Mouse (Mus musculus): ENCODE measurements around the gene Amdhd2. TPM values are rescaled to one million over a fixed set of nuclear protein-coding genes. Genes with fewer than 3 reads are reported as not detected.
A peak's percentile ranks its signal among the peaks of the same experiment; 100 is the strongest.

Amdhd2 gene
- total and polyA plus RNA-seq, 3 experiments: 9.0 to 17.7 (median 10.2) TPM

- Histone ChIP-seq H3K4me3 (no peak overlapping the region), H3K27me3 (ENCODE audit: control insufficient read depth, insufficient read depth, low read length) (no peaks in the 10 kb centered on the region), H3K9ac (ENCODE audit: low read depth, low read length) (no peak overlapping the region), H3K36me3 (ENCODE audit: control insufficient read depth, insufficient read depth, low read length) (no peaks in the 10 kb centered on the region), H3K79me2 (replicated peaks; ENCODE audit: control insufficient read depth, insufficient read depth, low read length) (no peaks in the 10 kb centered on the region), H3K4me1 (ENCODE audit: control insufficient read depth, insufficient read depth, low read length) (peaks cover under 1% of the 10 kb centered on the region; the same call in 1 of the 2 replicates), H3K27ac (no peak overlapping the region)
- no peak for DNase-seq
- TF ChIP-seq CTCF (IDR thresholded peaks at IDR 0.05): no peak
- no peak for TF ChIP-seq EP300 (IDR thresholded peaks at IDR 0.05; ENCODE audit: insufficient read depth, low read depth, low read length)
- no peak for TF ChIP-seq POLR2A (IDR thresholded peaks at IDR 0.05; ENCODE audit: insufficient read depth, low read depth, low read length)
- WGBS: 91% methylated on average over 4 of the region's 4 CpGs
- intact Hi-C loops (cut with DNase I): no loop called here
Observed at GRCm38 (mm10) chr17:24157526-24157925, 6.0 kb downstream of the Amdhd2 start.

- H3K4me1 ChIP-seq (ENCODE audit: control insufficient read depth, insufficient read depth, low read length): peaks cover 2% of the 10 kb centered on the region
- H3K27ac ChIP-seq: no peak overlapping the region
- intact Hi-C loops (cut with DNase I): no loop called here
- DNase-seq: no peak
- WGBS: 92% methylated on average over 6 of the region's 6 CpGs
- no peaks in the 10 kb centered on the region for H3K79me2 ChIP-seq (replicated peaks; ENCODE audit: control insufficient read depth, insufficient read depth, low read length)
- no peak overlapping the region for H3K9ac ChIP-seq (ENCODE audit: low read depth, low read length)
- H3K27me3 ChIP-seq (ENCODE audit: control insufficient read depth, insufficient read depth, low read length): no peaks in the 10 kb centered on the region
- H3K36me3 ChIP-seq (ENCODE audit: control insufficient read depth, insufficient read depth, low read length): no peaks in the 10 kb centered on the region
- no peak overlapping the region for H3K4me3 ChIP-seq
- no peak for TF ChIP-seq POLR2A (IDR thresholded peaks at IDR 0.05; ENCODE audit: insufficient read depth, low read depth, low read length)
- TF ChIP-seq CTCF (IDR thresholded peaks at IDR 0.05): no peak
- no peak for TF ChIP-seq EP300 (IDR thresholded peaks at IDR 0.05; ENCODE audit: insufficient read depth, low read depth, low read length)
Observed at GRCm38 (mm10) chr17:24157121-24157520, 6.4 kb downstream of the Amdhd2 start.

DNA sequence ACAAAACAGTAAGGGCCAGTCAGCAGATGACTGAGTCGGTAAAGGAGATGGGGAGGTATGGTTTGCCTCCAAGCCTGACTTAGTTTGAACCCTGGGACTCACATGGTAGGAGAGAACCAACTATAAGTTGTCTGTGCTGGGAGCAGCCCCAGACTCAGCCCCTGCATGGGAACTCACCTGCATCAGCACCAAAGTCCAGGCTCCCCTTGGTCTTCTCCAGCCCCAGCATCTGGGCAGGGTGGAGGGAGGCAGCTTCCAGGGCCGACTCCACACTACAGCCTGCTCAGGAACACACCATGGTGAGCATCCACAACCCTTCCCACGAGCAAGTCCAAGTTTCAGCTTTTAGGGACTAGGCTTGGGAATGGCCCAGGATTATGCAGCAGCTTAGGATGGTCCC, 7.2 kb downstream of the Amdhd2 start:
- intact Hi-C loops (cut with DNase I): no loop called here
- Histone ChIP-seq H3K4me3 (no peak overlapping the region), H3K4me1 (ENCODE audit: control insufficient read depth, insufficient read depth, low read length) (peaks cover 2% of the 10 kb centered on the region), H3K79me2 (replicated peaks; ENCODE audit: control insufficient read depth, insufficient read depth, low read length) (no peaks in the 10 kb centered on the region), H3K27ac (no peak overlapping the region), H3K36me3 (ENCODE audit: control insufficient read depth, insufficient read depth, low read length) (no peaks in the 10 kb centered on the region), H3K27me3 (ENCODE audit: control insufficient read depth, insufficient read depth, low read length) (no peaks in the 10 kb centered on the region), H3K9ac (ENCODE audit: low read depth, low read length) (no peak overlapping the region)
- WGBS: 90% methylated on average over 3 of the region's 3 CpGs
- no peak for DNase-seq
- no peak for TF ChIP-seq CTCF (IDR thresholded peaks at IDR 0.05)
- TF ChIP-seq POLR2A (IDR thresholded peaks at IDR 0.05; ENCODE audit: insufficient read depth, low read depth, low read length): no peak

- Histone ChIP-seq H3K4me1 (ENCODE audit: control insufficient read depth, insufficient read depth, low read length) (peaks cover 2% of the 10 kb centered on the region), H3K79me2 (replicated peaks; ENCODE audit: control insufficient read depth, insufficient read depth, low read length) (no peaks in the 10 kb centered on the region), H3K27me3 (ENCODE audit: control insufficient read depth, insufficient read depth, low read length) (no peaks in the 10 kb centered on the region), H3K27ac (no peak overlapping the region), H3K4me3 (no peak overlapping the region), H3K36me3 (ENCODE audit: control insufficient read depth, insufficient read depth, low read length) (no peaks in the 10 kb centered on the region), H3K9ac (ENCODE audit: low read depth, low read length) (no peak overlapping the region)
- 88% methylated on average over 9 of the region's 9 CpGs for WGBS
- intact Hi-C loops (cut with DNase I): no loop called here
- TF ChIP-seq EP300 (IDR thresholded peaks at IDR 0.05; ENCODE audit: insufficient read depth, low read depth, low read length) (no peak), CTCF (IDR thresholded peaks at IDR 0.05) (no peak), POLR2A (IDR thresholded peaks at IDR 0.05; ENCODE audit: insufficient read depth, low read depth, low read length) (no peak)
- DNase-seq: no peak
Observed at GRCm38 (mm10) chr17:24155742-24156141, 7.8 kb downstream of the Amdhd2 start.

- no peak overlapping the region for H3K27ac ChIP-seq
- no peak overlapping the region for H3K9ac ChIP-seq (ENCODE audit: low read depth, low read length)
- no peaks in the 10 kb centered on the region for H3K36me3 ChIP-seq (ENCODE audit: control insufficient read depth, insufficient read depth, low read length)
- TF ChIP-seq CTCF (IDR thresholded peaks at IDR 0.05) (no peak), EP300 (IDR thresholded peaks at IDR 0.05; ENCODE audit: insufficient read depth, low read depth, low read length) (no peak), POLR2A (IDR thresholded peaks at IDR 0.05; ENCODE audit: insufficient read depth, low read depth, low read length) (no peak)
- no peaks in the 10 kb centered on the region for H3K27me3 ChIP-seq (ENCODE audit: control insufficient read depth, insufficient read depth, low read length)
- H3K4me1 ChIP-seq (ENCODE audit: control insufficient read depth, insufficient read depth, low read length): peaks cover 2% of the 10 kb centered on the region
- intact Hi-C loops (cut with DNase I): no loop called here
- no peak for DNase-seq
- no peak overlapping the region for H3K4me3 ChIP-seq
- 55% methylated on average over 3 of the region's 3 CpGs for WGBS
- no peaks in the 10 kb centered on the region for H3K79me2 ChIP-seq (replicated peaks; ENCODE audit: control insufficient read depth, insufficient read depth, low read length)
Observed at GRCm38 (mm10) chr17:24154463-24154862, 9.1 kb downstream of the Amdhd2 start.

DNA sequence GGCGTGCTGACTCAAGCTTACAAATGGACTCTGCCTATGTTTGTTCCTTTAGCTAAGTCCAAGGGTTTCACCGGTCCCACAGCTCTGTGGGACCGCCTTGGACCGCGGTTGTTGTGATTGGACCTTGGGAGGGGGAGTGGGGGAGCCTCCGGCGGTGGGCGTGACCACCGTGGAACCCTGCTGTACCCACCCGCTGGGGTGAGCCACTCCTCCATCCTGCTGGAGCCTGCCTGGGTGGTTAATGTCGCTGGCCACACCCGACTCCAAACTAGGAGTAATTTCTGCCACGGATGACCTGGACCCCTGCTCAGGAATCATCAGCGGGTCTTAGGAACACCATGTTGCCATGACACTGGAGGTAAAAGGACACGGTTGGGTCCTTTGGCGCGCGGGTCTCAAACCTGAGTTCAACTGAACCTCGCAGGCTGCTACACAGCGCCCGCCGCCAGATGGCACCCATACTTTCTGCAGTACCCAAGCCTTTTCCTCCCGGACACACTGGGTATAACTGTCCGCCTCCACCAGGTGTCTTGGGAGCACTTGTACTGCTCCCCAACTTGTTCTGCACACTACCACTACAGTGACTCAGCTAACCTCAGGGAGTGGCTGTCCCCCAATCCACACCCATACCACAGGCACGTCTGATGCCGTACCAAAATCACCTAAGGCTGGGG, 11.5 kb downstream of the Amdhd2 start:
- Histone ChIP-seq H3K27ac (no peak overlapping the region), H3K79me2 (replicated peaks; ENCODE audit: control insufficient read depth, insufficient read depth, low read length) (no peaks in the 10 kb centered on the region), H3K4me3 (peak overlapping the region; percentile 44), H3K4me1 (ENCODE audit: control insufficient read depth, insufficient read depth, low read length) (peaks cover 2% of the 10 kb centered on the region), H3K36me3 (ENCODE audit: control insufficient read depth, insufficient read depth, low read length) (no peaks in the 10 kb centered on the region), H3K9ac (ENCODE audit: low read depth, low read length) (peak overlapping the region; percentile 45; the same call in 1 of the 2 replicates), H3K27me3 (ENCODE audit: control insufficient read depth, insufficient read depth, low read length) (no peaks in the 10 kb centered on the region)
- DNase-seq: peak; percentile 78 to 83
- intact Hi-C loops (cut with DNase I): loop anchor here (1.0 to 2.0 kb wide), 2 partner anchors 155 to 238 kb away; no protein-coding TSS in a partner anchor
- peak; percentile 93 for TF ChIP-seq CTCF (IDR thresholded peaks at IDR 0.05)
- no peak for TF ChIP-seq POLR2A (IDR thresholded peaks at IDR 0.05; ENCODE audit: insufficient read depth, low read depth, low read length)
- WGBS: 1% methylated on average over 26 of the region's 26 CpGs

Data from heart, adult 2 months (tissue).